Mouse (Mus musculus): Measurements from ENCODE around the gene Meis1.

Meis1 gene

DNA sequence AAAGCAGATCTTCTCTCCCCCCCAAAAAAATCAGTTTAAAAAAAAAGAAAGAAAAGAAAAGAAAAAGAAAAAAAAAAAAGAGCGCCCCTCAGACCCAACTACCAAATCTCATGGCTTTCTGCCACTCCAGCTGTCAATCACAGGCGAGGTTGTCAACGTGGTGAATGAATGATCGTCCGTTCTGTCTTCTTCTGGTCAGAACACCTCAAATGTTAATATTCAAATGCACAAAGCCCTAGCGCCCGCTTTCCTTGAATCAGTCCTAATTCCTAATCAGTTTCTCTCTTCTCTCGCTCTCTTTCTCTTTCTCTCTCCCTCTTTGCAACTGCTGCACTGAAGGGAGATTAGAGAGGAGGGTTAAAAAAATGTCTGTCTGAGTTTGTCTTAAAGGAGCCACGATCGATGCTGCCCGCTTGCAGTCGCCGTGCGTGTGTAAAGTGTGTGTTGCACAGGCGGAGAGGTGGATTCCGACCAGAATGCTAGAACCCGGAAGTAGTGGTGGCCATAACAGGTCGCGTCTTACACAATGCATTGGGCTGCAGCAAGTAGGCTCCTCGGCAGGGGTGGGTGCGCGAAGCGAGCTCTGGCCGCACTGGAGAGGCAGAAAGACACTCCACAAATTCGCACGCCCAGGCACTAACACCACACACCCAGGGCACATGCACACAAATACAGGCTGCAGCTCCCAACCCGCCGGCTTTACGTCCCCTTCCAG is at the start of gene Meis1:
TSS of gene Meis1 (minus strand) at position 497 of the 715 bp plus-strand sequence.
- DNase-seq (ENCODE audit: low read depth, low spot score), result peak; percentile 77

- no peak for DNase-seq (ENCODE audit: low read depth, low spot score)
These were observed 48.5 kb upstream of the Meis1 start for GRCm38 (mm10) chr11:19067334-19067733.

GRCm38 (mm10) chr11:19049276-19049675 is 30.5 kb upstream of the Meis1 start:
- no peak for DNase-seq (ENCODE audit: low read depth, low spot score)

GRCm38 (mm10) chr11:19036595-19037166 is 17.9 kb upstream of the Meis1 start:
- no peak for DNase-seq (ENCODE audit: low read depth, low spot score)

DNA sequence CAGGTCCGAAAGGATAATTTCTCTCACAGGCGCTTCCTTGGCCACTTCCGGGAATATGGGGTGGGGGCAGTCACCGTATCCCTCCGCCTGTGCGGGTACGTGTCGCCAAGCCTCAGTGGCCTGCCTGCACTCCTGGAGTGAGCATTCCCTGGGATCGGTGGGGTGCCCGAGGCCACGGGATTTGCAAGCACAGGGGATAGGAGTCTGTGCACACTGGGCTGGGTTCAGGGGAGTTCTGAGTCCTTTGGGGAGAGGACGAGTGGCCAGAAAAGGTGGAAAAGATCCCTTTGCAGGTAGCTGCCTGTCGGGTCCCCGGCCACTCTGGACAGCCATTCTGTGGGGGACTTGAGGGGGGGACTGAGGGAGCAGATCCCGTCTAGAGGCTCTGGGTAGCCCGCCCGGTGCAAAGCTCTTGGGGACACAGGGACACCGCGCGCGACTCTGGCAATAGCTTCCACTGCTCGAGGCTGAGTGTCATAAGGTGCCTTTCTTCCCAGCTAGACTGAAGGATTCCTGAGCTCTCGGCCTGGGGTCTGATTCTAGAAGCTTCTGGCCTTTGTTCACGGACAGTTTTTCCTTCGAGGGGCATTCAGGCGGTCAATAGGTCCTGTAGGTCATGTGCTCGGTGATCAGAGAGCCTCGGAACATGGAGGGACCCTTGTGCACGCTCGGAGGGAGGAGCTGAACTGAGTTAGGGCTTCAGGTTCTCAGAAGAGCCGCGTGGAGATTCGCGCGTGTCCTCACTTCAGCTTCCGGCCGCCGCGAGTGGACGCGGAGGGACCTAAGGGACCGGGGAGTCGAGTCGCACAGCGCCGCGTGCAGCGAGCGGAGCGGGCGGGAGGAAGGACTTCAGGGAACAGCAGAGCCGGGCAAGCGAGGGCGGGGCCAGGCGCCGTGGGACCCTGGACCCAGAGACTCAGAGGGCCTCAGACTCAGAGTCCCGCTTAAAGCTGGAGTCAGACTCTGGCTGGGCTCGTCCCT is 8.1 kb upstream of the Meis1 start:
- DNase-seq (ENCODE audit: low read depth, low spot score), result no peak

DNA sequence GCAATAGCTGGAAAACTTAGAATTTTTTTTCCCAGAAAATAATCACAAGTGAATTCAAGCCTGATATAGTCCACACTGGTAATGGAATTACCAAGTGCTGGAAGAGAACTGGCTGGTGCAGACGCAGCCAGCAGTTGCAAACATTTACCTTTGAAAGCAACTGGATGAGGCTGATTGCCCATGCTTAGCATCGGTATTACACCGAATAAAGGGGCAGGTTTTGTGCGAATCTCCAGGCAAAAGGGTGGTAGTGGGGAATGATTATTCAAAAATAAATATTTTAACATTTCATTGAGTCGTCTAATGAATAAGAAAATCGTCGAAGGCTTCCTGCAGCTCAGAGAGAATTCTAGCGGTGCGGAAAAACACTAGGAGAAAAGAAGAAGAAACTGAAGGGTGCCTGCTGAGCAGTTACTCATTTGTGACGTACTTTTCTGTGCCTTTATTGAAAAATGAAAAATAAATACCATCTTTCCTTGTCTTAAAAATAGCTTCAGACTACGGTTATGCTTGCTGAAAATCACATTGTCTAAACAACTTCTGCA is 7.3 kb upstream of the Meis1 start:
- no peak for DNase-seq (ENCODE audit: low read depth, low spot score)

GRCm38 (mm10) chr11:19024496-19025265 is 5.9 kb upstream of the Meis1 start:
- no peak for DNase-seq (ENCODE audit: low read depth, low spot score)

- no peak for DNase-seq (ENCODE audit: low read depth, low spot score)
These were observed 4.6 kb upstream of the Meis1 start for GRCm38 (mm10) chr11:19023356-19023755.

- DNase-seq (ENCODE audit: low read depth, low spot score), result no peak
These were observed 3.8 kb upstream of the Meis1 start for GRCm38 (mm10) chr11:19022576-19022975.

- DNase-seq (ENCODE audit: low read depth, low spot score), result no peak
These were observed 2.3 kb upstream of the Meis1 start for GRCm38 (mm10) chr11:19020951-19021710.

GRCm38 (mm10) chr11:19020371-19020824 is 1.6 kb upstream of the Meis1 start:
- DNase-seq (ENCODE audit: low read depth, low spot score), result peak; percentile 88

- DNase-seq (ENCODE audit: low read depth, low spot score), result no peak
These were observed 703 bp upstream of the Meis1 start for GRCm38 (mm10) chr11:19019204-19020171.

DNA sequence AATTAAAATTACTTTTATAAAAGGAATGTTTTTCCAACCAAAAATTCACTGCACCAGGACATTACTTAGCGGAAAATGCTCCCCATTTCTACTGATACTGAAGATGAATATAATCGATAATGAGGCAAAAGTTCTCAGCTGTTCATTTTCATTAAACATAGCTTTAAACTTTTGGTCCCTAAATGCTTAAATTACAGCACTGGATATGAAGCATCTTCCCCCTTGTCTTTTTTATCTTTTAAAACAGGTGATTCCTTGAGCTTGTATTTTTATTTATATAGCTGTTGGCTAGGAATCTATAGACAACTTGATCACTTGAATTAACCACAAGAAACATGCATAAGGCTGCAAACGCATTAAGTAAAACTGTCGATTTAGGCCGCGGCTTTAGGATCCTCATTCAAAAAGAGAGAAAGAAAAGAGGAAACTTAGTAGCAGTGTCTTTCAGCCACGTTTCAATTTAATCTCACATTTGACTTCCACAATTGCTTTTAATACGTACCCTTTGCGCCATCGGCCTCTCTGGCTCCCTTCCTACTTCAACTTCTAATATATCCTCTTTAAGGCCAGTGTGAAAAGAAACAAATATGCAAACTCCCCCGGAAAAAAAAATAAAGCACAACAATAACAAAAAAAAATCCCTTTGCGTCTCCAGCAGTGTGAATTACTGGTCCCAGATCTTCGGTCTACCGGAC is 919 bp downstream of the Meis1 start:
- no peak for DNase-seq (ENCODE audit: low read depth, low spot score)

- no peak for DNase-seq (ENCODE audit: low read depth, low spot score)
These were observed 1.5 kb downstream of the Meis1 start for GRCm38 (mm10) chr11:19017262-19017661.

- DNase-seq (ENCODE audit: low read depth, low spot score), result no peak
These were observed 2.1 kb downstream of the Meis1 start for GRCm38 (mm10) chr11:19016481-19017220.

GRCm38 (mm10) chr11:19015731-19016461 is 2.9 kb downstream of the Meis1 start:
- no peak for DNase-seq (ENCODE audit: low read depth, low spot score)

- DNase-seq (ENCODE audit: low read depth, low spot score), result no peak
These were observed 3.4 kb downstream of the Meis1 start for GRCm38 (mm10) chr11:19015381-19015730.

Measured in telencephalon, adult 2 months (tissue).